Mouse (Mus musculus): Measurements from ENCODE around the gene Ptgr1. TPM values are rescaled to one million over a fixed set of nuclear protein-coding genes. Genes with fewer than 3 reads are reported as not detected.

Gene Ptgr1
- polyA plus RNA-seq, 2 experiments: 11.1 to 14.8 TPM

- Histone ChIP-seq H3K9me3 (ENCODE audit: control insufficient read depth, low read length) (no peaks in the 10 kb centered on the region), H3K27me3 (ENCODE audit: control insufficient read depth, insufficient read depth, low read length) (peaks cover 30% of the 10 kb centered on the region), H3K36me3 (replicated peaks; ENCODE audit: control insufficient read depth, insufficient read depth, low read depth) (no peaks in the 10 kb centered on the region), H3K27ac (no peak overlapping the region), H3K4me1 (replicated peaks; ENCODE audit: control insufficient read depth in 2 of 2, insufficient read depth in 2 of 2, low read length in 1 of 2) (0 out of 4 replicates have a peak, but pooled peaks cover 0 to 2% of the 10 kb centered on the region in 2 experiments), H3K4me3 (ENCODE audit: insufficient read depth in 1 of 2, low read depth in 2 of 2, low read length in 2 of 2) (peak overlapping the region; percentile 58 to 60; a peak in 3 of 4 replicates), H3K9ac (replicated peaks) (no peak overlapping the region), H3K4me2 (ENCODE audit: low read depth) (peak overlapping the region; percentile 69)
- TF ChIP-seq CTCF (IDR thresholded peaks at IDR 0.05; ENCODE audit: low read depth): no peak
- no peak for TF ChIP-seq EP300 (IDR thresholded peaks at IDR 0.05; ENCODE audit: low read depth)
- WGBS (ENCODE audit: insufficient replicate concordance): 6% methylated on average over 6 of the region's 6 CpGs
- DNase-seq (ENCODE audit: low read depth in 3 of 3, low spot score in 3 of 3) (no peak), ATAC-seq (ENCODE audit: insufficient read depth) (no peak)
These were observed 42.7 kb downstream of the Ptgr1 start for GRCm38 (mm10) chr4:58944206-58944553.

GRCm38 (mm10) chr4:58943420-58944205 lies 43.3 kb downstream of the Ptgr1 start, which contains the start of gene Zkscan16:
TSS of gene Zkscan16 (plus strand) at chr4:58943628.
- peak in 2 of 3 experiments; percentile 13 to 26 for DNase-seq (ENCODE audit: low read depth in 3 of 3, low spot score in 3 of 3)
- H3K9ac ChIP-seq (replicated peaks): no peak within 1 kb of the TSS
- H3K4me1 ChIP-seq (replicated peaks; ENCODE audit: control insufficient read depth in 2 of 2, insufficient read depth in 2 of 2, low read length in 1 of 2): 0 out of 4 replicates have a peak, but pooled peaks cover 0 to 2% of the 10 kb centered on the region in 2 experiments
- TF ChIP-seq EP300 (IDR thresholded peaks at IDR 0.05; ENCODE audit: low read depth) (no peak), CTCF (IDR thresholded peaks at IDR 0.05; ENCODE audit: low read depth) (no peak)
- ATAC-seq (ENCODE audit: insufficient read depth): no peak
- H3K27ac ChIP-seq: no peak within 1 kb of the TSS
- no peaks in the 10 kb centered on the region for H3K36me3 ChIP-seq (replicated peaks; ENCODE audit: control insufficient read depth, insufficient read depth, low read depth)
- H3K27me3 ChIP-seq (ENCODE audit: control insufficient read depth, insufficient read depth, low read length): peaks cover 30% of the 10 kb centered on the region
- 2% methylated on average over 50 of the region's 50 CpGs for WGBS (ENCODE audit: insufficient replicate concordance)
- H3K9me3 ChIP-seq (ENCODE audit: control insufficient read depth, low read length): no peaks in the 10 kb centered on the region
- peak within 1 kb of the TSS; percentile 58 to 60 for H3K4me3 ChIP-seq (ENCODE audit: insufficient read depth in 1 of 2, low read depth in 2 of 2, low read length in 2 of 2)
- H3K4me2 ChIP-seq (ENCODE audit: low read depth): peak within 1 kb of the TSS; percentile 69

GRCm38 (mm10) chr4:58942942-58943341 lies 44.0 kb downstream of the Ptgr1 start:
- Histone ChIP-seq H3K9me3 (ENCODE audit: control insufficient read depth, low read length) (no peaks in the 10 kb centered on the region), H3K4me3 (ENCODE audit: insufficient read depth in 1 of 2, low read depth in 2 of 2, low read length in 2 of 2) (peak overlapping the region; percentile 58 to 60; a peak in 3 of 4 replicates), H3K4me1 (replicated peaks; ENCODE audit: control insufficient read depth in 2 of 2, insufficient read depth in 2 of 2, low read length in 1 of 2) (0 out of 4 replicates have a peak, but pooled peaks cover 0 to 2% of the 10 kb centered on the region in 2 experiments), H3K36me3 (replicated peaks; ENCODE audit: control insufficient read depth, insufficient read depth, low read depth) (no peaks in the 10 kb centered on the region), H3K9ac (replicated peaks) (no peak overlapping the region), H3K27me3 (ENCODE audit: control insufficient read depth, insufficient read depth, low read length) (peaks cover 30% of the 10 kb centered on the region), H3K4me2 (ENCODE audit: low read depth) (peak overlapping the region; percentile 69), H3K27ac (no peak overlapping the region)
- ATAC-seq (ENCODE audit: insufficient read depth) (no peak), DNase-seq (ENCODE audit: low read depth in 3 of 3, low spot score in 3 of 3) (no peak)
- WGBS (ENCODE audit: insufficient replicate concordance): 53% methylated on average over 4 of the region's 4 CpGs
- TF ChIP-seq EP300 (IDR thresholded peaks at IDR 0.05; ENCODE audit: low read depth) (no peak), CTCF (IDR thresholded peaks at IDR 0.05; ENCODE audit: low read depth) (no peak)

GRCm38 (mm10) chr4:58941638-58942037 lies 45.3 kb downstream of the Ptgr1 start:
- TF ChIP-seq EP300 (IDR thresholded peaks at IDR 0.05; ENCODE audit: low read depth) (no peak), CTCF (IDR thresholded peaks at IDR 0.05; ENCODE audit: low read depth) (no peak)
- H3K4me3 ChIP-seq (ENCODE audit: insufficient read depth in 1 of 2, low read depth in 2 of 2, low read length in 2 of 2): no peak overlapping the region
- 0 out of 4 replicates have a peak, but pooled peaks cover 0 to 2% of the 10 kb centered on the region in 2 experiments for H3K4me1 ChIP-seq (replicated peaks; ENCODE audit: control insufficient read depth in 2 of 2, insufficient read depth in 2 of 2, low read length in 1 of 2)
- no peak overlapping the region for H3K4me2 ChIP-seq (ENCODE audit: low read depth)
- H3K9ac ChIP-seq (replicated peaks): no peak overlapping the region
- peaks cover 30% of the 10 kb centered on the region for H3K27me3 ChIP-seq (ENCODE audit: control insufficient read depth, insufficient read depth, low read length)
- H3K27ac ChIP-seq: no peak overlapping the region
- H3K9me3 ChIP-seq (ENCODE audit: control insufficient read depth, low read length): no peaks in the 10 kb centered on the region
- no peak for DNase-seq (ENCODE audit: low read depth in 3 of 3, low spot score in 3 of 3)
- ATAC-seq (ENCODE audit: insufficient read depth): no peak
- no peaks in the 10 kb centered on the region for H3K36me3 ChIP-seq (replicated peaks; ENCODE audit: control insufficient read depth, insufficient read depth, low read depth)

GRCm38 (mm10) chr4:58935846-58936245 lies 51.1 kb downstream of the Ptgr1 start:
- no peaks in the 10 kb centered on the region for H3K27me3 ChIP-seq (ENCODE audit: control insufficient read depth, insufficient read depth, low read length)
- no peak for DNase-seq (ENCODE audit: low read depth in 3 of 3, low spot score in 3 of 3)
- no peaks in the 10 kb centered on the region; a peak in 1 of 4 replicates for H3K4me1 ChIP-seq (replicated peaks; ENCODE audit: control insufficient read depth in 2 of 2, insufficient read depth in 2 of 2, low read length in 1 of 2)
- ATAC-seq (ENCODE audit: insufficient read depth): no peak
- WGBS (ENCODE audit: insufficient replicate concordance): 68% methylated on average over 3 of the region's 3 CpGs
- no peaks in the 10 kb centered on the region for H3K36me3 ChIP-seq (replicated peaks; ENCODE audit: control insufficient read depth, insufficient read depth, low read depth)
- H3K4me2 ChIP-seq (ENCODE audit: low read depth): no peak overlapping the region
- no peak for TF ChIP-seq CTCF (IDR thresholded peaks at IDR 0.05; ENCODE audit: low read depth)
- TF ChIP-seq EP300 (IDR thresholded peaks at IDR 0.05; ENCODE audit: low read depth): no peak
- H3K4me3 ChIP-seq (ENCODE audit: insufficient read depth in 1 of 2, low read depth in 2 of 2, low read length in 2 of 2): no peak overlapping the region
- H3K9ac ChIP-seq (replicated peaks): no peak overlapping the region
- H3K9me3 ChIP-seq (ENCODE audit: control insufficient read depth, low read length): no peaks in the 10 kb centered on the region
- no peak overlapping the region for H3K27ac ChIP-seq

Measured in liver, embryonic 14.5 days (tissue).